Mouse (Mus musculus): ENCODE results near the gene Prss44. TPM values are rescaled to one million over a fixed set of nuclear protein-coding genes. Genes with fewer than 3 reads are reported as not detected.
"Not testable (repeated sequence)": the region's sequence is repeated elsewhere in the genome, so short reads cannot be mapped to it uniquely, and the experiment has no call there.

Prss44 gene
- polyA plus RNA-seq, 1 experiment: 0.54 TPM

GRCm38 (mm10) chr9:110790462-110790861 lies 23.3 kb upstream of the Prss44 start:
- Histone ChIP-seq H3K27ac (ENCODE audit: insufficient read depth, low read length) (no peak overlapping the region), H3K9me3 (replicated peaks; ENCODE audit: control insufficient read depth, insufficient read depth, low read length, poor library complexity, severe bottlenecking) (no peaks in the 10 kb centered on the region), H3K27me3 (ENCODE audit: control insufficient read depth, insufficient read depth, low read length, poor library complexity, severe bottlenecking) (no peaks in the 10 kb centered on the region), H3K4me1 (ENCODE audit: control insufficient read depth, insufficient read depth, low read length) (no peaks in the 10 kb centered on the region), H3K36me3 (ENCODE audit: control insufficient read depth, insufficient read depth, low read length, poor library complexity, severe bottlenecking) (no peaks in the 10 kb centered on the region), H3K4me3 (ENCODE audit: low read depth, low read length) (no peak overlapping the region), H3K9ac (ENCODE audit: low read depth, poor library complexity, severe bottlenecking) (no peak overlapping the region)
- TF ChIP-seq POLR2A (IDR thresholded peaks at IDR 0.05; ENCODE audit: insufficient read depth, low read length) (no peak), EP300 (IDR thresholded peaks at IDR 0.05; ENCODE audit: insufficient read depth, low read depth, low read length) (no peak), CTCF (IDR thresholded peaks at IDR 0.05; ENCODE audit: low read depth, low read length) (no peak)

DNA sequence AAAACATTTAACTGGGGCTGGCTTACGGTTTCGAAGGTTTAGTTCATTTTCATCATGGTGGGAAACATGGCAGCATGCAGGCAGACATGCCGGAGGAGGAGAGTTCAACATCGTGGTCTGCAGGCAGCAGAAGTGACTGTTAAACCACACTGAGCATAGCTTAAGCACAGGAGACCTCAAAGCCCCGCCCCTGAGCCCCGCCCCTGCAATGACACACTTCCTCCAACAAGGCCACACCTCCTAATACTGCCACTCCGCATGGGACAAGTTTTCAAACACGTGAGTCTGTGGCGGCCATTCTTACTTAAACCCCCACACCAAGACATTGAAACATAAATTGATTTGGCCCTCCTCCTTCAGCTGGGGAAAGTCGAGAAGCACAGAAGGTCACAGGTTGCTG lies 16.8 kb upstream of the Prss44 start:
- no peaks in the 10 kb centered on the region for H3K4me1 ChIP-seq (ENCODE audit: control insufficient read depth, insufficient read depth, low read length)
- H3K9ac ChIP-seq (ENCODE audit: low read depth, poor library complexity, severe bottlenecking): peak overlapping the region; percentile 52
- H3K27me3 ChIP-seq (ENCODE audit: control insufficient read depth, insufficient read depth, low read length, poor library complexity, severe bottlenecking): no peaks in the 10 kb centered on the region
- TF ChIP-seq POLR2A (IDR thresholded peaks at IDR 0.05; ENCODE audit: insufficient read depth, low read length) (peak; percentile 98), CTCF (IDR thresholded peaks at IDR 0.05; ENCODE audit: low read depth, low read length) (no peak)
- H3K27ac ChIP-seq (ENCODE audit: insufficient read depth, low read length): 0 out of 2 replicates have a peak overlapping the region, but pooled peaks have one; percentile 42
- H3K9me3 ChIP-seq (replicated peaks; ENCODE audit: control insufficient read depth, insufficient read depth, low read length, poor library complexity, severe bottlenecking): no peaks in the 10 kb centered on the region
- peaks cover 3% of the 10 kb centered on the region; the same call in 1 of the 2 replicates for H3K36me3 ChIP-seq (ENCODE audit: control insufficient read depth, insufficient read depth, low read length, poor library complexity, severe bottlenecking)
- peak overlapping the region; percentile 95 for H3K4me3 ChIP-seq (ENCODE audit: low read depth, low read length)

- TF ChIP-seq POLR2A (IDR thresholded peaks at IDR 0.05; ENCODE audit: insufficient read depth, low read length): no peak
- no peak for TF ChIP-seq CTCF (IDR thresholded peaks at IDR 0.05; ENCODE audit: low read depth, low read length)
- TF ChIP-seq EP300 (IDR thresholded peaks at IDR 0.05; ENCODE audit: insufficient read depth, low read depth, low read length): no peak
- Histone ChIP-seq H3K27me3 (ENCODE audit: control insufficient read depth, insufficient read depth, low read length, poor library complexity, severe bottlenecking) (no peaks in the 10 kb centered on the region), H3K9me3 (replicated peaks; ENCODE audit: control insufficient read depth, insufficient read depth, low read length, poor library complexity, severe bottlenecking) (no peaks in the 10 kb centered on the region), H3K36me3 (ENCODE audit: control insufficient read depth, insufficient read depth, low read length, poor library complexity, severe bottlenecking) (peaks cover 3% of the 10 kb centered on the region; the same call in 1 of the 2 replicates), H3K4me1 (ENCODE audit: control insufficient read depth, insufficient read depth, low read length) (no peaks in the 10 kb centered on the region), H3K9ac (ENCODE audit: low read depth, poor library complexity, severe bottlenecking) (peak within 1 kb of the TSS; percentile 52), H3K4me3 (ENCODE audit: low read depth, low read length) (peak within 1 kb of the TSS; percentile 95), H3K27ac (ENCODE audit: insufficient read depth, low read length) (0 out of 2 replicates have a peak within 1 kb of the TSS, but pooled peaks have one; percentile 42)
These were observed 15.9 kb upstream of the Prss44 start, which contains the start of gene Prss42 for GRCm38 (mm10) chr9:110797866-110798265. Gene Prss42 (plus strand): TSS chr9:110798166.

- no peaks in the 10 kb centered on the region for H3K4me1 ChIP-seq (ENCODE audit: control insufficient read depth, insufficient read depth, low read length)
- H3K9ac ChIP-seq (ENCODE audit: low read depth, poor library complexity, severe bottlenecking): no peak overlapping the region
- no peaks in the 10 kb centered on the region for H3K9me3 ChIP-seq (replicated peaks; ENCODE audit: control insufficient read depth, insufficient read depth, low read length, poor library complexity, severe bottlenecking)
- no peaks in the 10 kb centered on the region for H3K27me3 ChIP-seq (ENCODE audit: control insufficient read depth, insufficient read depth, low read length, poor library complexity, severe bottlenecking)
- no peak overlapping the region for H3K27ac ChIP-seq (ENCODE audit: insufficient read depth, low read length)
- no peak overlapping the region for H3K4me3 ChIP-seq (ENCODE audit: low read depth, low read length)
- no peak for TF ChIP-seq EP300 (IDR thresholded peaks at IDR 0.05; ENCODE audit: insufficient read depth, low read depth, low read length)
- TF ChIP-seq POLR2A (IDR thresholded peaks at IDR 0.05; ENCODE audit: insufficient read depth, low read length): no peak
- TF ChIP-seq CTCF (IDR thresholded peaks at IDR 0.05; ENCODE audit: low read depth, low read length): no peak
- H3K36me3 ChIP-seq (ENCODE audit: control insufficient read depth, insufficient read depth, low read length, poor library complexity, severe bottlenecking): peaks cover 3% of the 10 kb centered on the region; the same call in 1 of the 2 replicates
These were observed 12.8 kb upstream of the Prss44 start for GRCm38 (mm10) chr9:110800834-110801479.

- Histone ChIP-seq H3K36me3 (ENCODE audit: control insufficient read depth, insufficient read depth, low read length, poor library complexity, severe bottlenecking) (peaks cover 3% of the 10 kb centered on the region; the same call in 1 of the 2 replicates), H3K9ac (ENCODE audit: low read depth, poor library complexity, severe bottlenecking) (no peak overlapping the region), H3K4me3 (ENCODE audit: low read depth, low read length) (no peak overlapping the region), H3K27ac (ENCODE audit: insufficient read depth, low read length) (no peak overlapping the region), H3K9me3 (replicated peaks; ENCODE audit: control insufficient read depth, insufficient read depth, low read length, poor library complexity, severe bottlenecking) (no peaks in the 10 kb centered on the region), H3K27me3 (ENCODE audit: control insufficient read depth, insufficient read depth, low read length, poor library complexity, severe bottlenecking) (no peaks in the 10 kb centered on the region), H3K4me1 (ENCODE audit: control insufficient read depth, insufficient read depth, low read length) (no peaks in the 10 kb centered on the region)
- no peak for TF ChIP-seq EP300 (IDR thresholded peaks at IDR 0.05; ENCODE audit: insufficient read depth, low read depth, low read length)
- no peak for TF ChIP-seq CTCF (IDR thresholded peaks at IDR 0.05; ENCODE audit: low read depth, low read length)
- TF ChIP-seq POLR2A (IDR thresholded peaks at IDR 0.05; ENCODE audit: insufficient read depth, low read length): no peak
These were observed 10.5 kb upstream of the Prss44 start for GRCm38 (mm10) chr9:110803294-110803693.

DNA sequence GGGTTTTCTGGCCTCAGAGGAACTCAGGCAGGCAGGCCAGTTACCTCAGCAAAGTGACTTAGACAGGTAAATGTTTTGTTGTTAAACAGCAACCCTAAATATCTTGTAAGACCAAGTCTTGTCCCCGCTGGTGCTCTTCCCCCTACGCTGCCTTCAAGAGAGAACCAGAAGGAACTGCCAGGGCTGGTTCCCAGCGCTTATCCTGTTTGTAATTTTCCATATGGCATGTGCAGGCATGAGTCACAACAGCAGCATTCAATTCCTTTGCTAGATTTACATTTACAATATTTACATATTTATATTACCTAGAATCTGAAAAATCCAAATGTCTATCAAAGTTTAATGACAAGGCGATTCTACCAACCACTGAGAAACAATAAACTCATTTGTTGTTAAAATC lies 3.7 kb upstream of the Prss44 start:
- no peaks in the 10 kb centered on the region for H3K9me3 ChIP-seq (replicated peaks; ENCODE audit: control insufficient read depth, insufficient read depth, low read length, poor library complexity, severe bottlenecking)
- no peaks in the 10 kb centered on the region for H3K4me1 ChIP-seq (ENCODE audit: control insufficient read depth, insufficient read depth, low read length)
- H3K36me3 ChIP-seq (ENCODE audit: control insufficient read depth, insufficient read depth, low read length, poor library complexity, severe bottlenecking): no peaks in the 10 kb centered on the region
- H3K27ac ChIP-seq (ENCODE audit: insufficient read depth, low read length): no peak overlapping the region
- H3K9ac ChIP-seq (ENCODE audit: low read depth, poor library complexity, severe bottlenecking): no peak overlapping the region
- no peak overlapping the region for H3K4me3 ChIP-seq (ENCODE audit: low read depth, low read length)
- TF ChIP-seq CTCF (IDR thresholded peaks at IDR 0.05; ENCODE audit: low read depth, low read length) (no peak), POLR2A (IDR thresholded peaks at IDR 0.05; ENCODE audit: insufficient read depth, low read length) (no peak), EP300 (IDR thresholded peaks at IDR 0.05; ENCODE audit: insufficient read depth, low read depth, low read length) (no peak)
- H3K27me3 ChIP-seq (ENCODE audit: control insufficient read depth, insufficient read depth, low read length, poor library complexity, severe bottlenecking): no peaks in the 10 kb centered on the region

DNA sequence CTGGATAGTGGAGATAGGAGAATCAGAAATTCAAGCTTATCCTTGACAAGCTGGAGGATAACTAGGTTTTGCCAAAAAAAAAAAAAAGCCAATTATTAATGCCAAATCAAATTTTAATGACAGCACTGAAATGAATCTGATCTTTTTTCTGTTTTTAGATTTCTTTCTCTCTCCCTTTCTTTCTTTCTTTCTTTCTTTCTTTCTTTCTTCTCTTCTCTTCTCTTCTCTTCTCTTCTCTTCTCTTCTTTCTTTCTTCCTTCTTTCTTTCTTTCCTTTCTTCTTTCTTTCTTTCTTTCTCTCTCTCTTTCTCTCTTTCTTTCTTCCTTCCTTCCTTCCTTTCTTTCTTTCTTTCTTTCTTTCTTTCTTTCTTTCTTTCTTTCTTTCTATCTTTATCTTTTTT lies 6.8 kb downstream of the Prss44 start:
- H3K9ac ChIP-seq (ENCODE audit: low read depth, poor library complexity, severe bottlenecking); H3K36me3 ChIP-seq (ENCODE audit: control insufficient read depth, insufficient read depth, low read length, poor library complexity, severe bottlenecking); H3K4me1 ChIP-seq (ENCODE audit: control insufficient read depth, insufficient read depth, low read length); H3K27me3 ChIP-seq (ENCODE audit: control insufficient read depth, insufficient read depth, low read length, poor library complexity, severe bottlenecking); H3K4me3 ChIP-seq (ENCODE audit: low read depth, low read length); H3K27ac ChIP-seq (ENCODE audit: insufficient read depth, low read length); H3K9me3 ChIP-seq (replicated peaks; ENCODE audit: control insufficient read depth, insufficient read depth, low read length, poor library complexity, severe bottlenecking): not testable (repeated sequence)

All from ES-Bruce4 (cell line).